Mouse (Mus musculus): ENCODE results near the gene Stard8.

The Stard8 gene

GRCm38 (mm10) chrX:99003046-99003445 lies at the start of gene Stard8:
Stard8 (plus strand) TSS chrX:99003248.
- in situ Hi-C loops (cut with MboI; ENCODE audit: low pct_unique_long_range_greater_than_20kb in 1 of 2, low sequenced_read_pairs in 2 of 2, unreplicated experiment in 1 of 2) = no loop called here

GRCm38 (mm10) chrX:98953941-98954340 lies 49.1 kb upstream of the Stard8 start:
- in situ Hi-C loops (cut with MboI; ENCODE audit: low pct_unique_long_range_greater_than_20kb in 1 of 2, low sequenced_read_pairs in 2 of 2, unreplicated experiment in 1 of 2) = no loop called here

GRCm38 (mm10) chrX:98958287-98958686 lies 44.8 kb upstream of the Stard8 start:
- in situ Hi-C loops (cut with MboI; ENCODE audit: low pct_unique_long_range_greater_than_20kb in 1 of 2, low sequenced_read_pairs in 2 of 2, unreplicated experiment in 1 of 2) = no loop called here

DNA sequence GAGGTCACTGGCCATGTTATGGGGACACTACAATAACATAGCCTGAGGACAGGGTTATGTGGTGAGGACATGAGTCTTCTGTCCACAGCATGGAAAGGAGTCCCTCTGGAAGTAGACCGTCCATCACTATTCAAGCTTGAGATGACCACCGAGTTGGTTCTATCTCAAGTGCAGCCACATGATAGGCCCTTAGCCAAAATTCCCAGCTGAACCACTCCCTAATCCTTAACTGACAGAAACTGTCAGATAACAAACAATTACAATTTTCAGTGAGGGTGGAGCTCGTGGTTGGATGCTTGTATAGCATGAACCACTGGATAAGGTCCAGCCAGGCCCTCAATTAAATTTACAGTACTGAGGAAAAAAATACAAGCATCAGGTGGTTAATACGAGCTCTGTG lies 44.0 kb upstream of the Stard8 start:
- in situ Hi-C loops (cut with MboI; ENCODE audit: low pct_unique_long_range_greater_than_20kb in 1 of 2, low sequenced_read_pairs in 2 of 2, unreplicated experiment in 1 of 2) = no loop called here

DNA sequence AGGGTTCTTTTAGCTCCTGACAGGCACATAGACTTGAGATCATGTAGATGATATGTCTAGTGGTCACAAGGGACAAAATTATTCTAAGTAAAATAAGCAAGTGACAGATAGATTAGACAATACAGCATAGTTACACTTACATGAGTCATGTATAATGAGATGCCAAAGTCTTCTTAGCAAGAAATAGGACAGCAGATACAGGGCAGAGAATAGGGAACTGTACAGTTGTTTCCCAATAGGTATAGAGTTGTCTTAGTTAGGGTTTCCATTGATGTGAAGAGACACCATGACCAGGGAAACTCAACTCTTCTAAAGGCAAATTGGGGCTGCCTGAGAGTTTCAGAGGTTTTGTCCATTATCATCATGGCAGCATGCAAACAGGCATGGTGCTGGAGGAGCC lies 39.3 kb upstream of the Stard8 start:
- in situ Hi-C loops (cut with MboI; ENCODE audit: low pct_unique_long_range_greater_than_20kb in 1 of 2, low sequenced_read_pairs in 2 of 2, unreplicated experiment in 1 of 2) = no loop called here

GRCm38 (mm10) chrX:98964513-98964912 lies 38.5 kb upstream of the Stard8 start:
- in situ Hi-C loops (cut with MboI; ENCODE audit: low pct_unique_long_range_greater_than_20kb in 1 of 2, low sequenced_read_pairs in 2 of 2, unreplicated experiment in 1 of 2) = no loop called here

GRCm38 (mm10) chrX:98986611-98987010 lies 16.4 kb upstream of the Stard8 start:
- in situ Hi-C loops (cut with MboI; ENCODE audit: low pct_unique_long_range_greater_than_20kb in 1 of 2, low sequenced_read_pairs in 2 of 2, unreplicated experiment in 1 of 2) = loop anchor here in 1 of 2 experiments (10.0 kb wide), 1 partner anchor 88 kb away; no protein-coding TSS in a partner anchor

GRCm38 (mm10) chrX:98989574-98989973 lies 13.5 kb upstream of the Stard8 start:
- in situ Hi-C loops (cut with MboI; ENCODE audit: low pct_unique_long_range_greater_than_20kb in 1 of 2, low sequenced_read_pairs in 2 of 2, unreplicated experiment in 1 of 2) = loop anchor here in 1 of 2 experiments (10.0 kb wide), 1 partner anchor 85 kb away; no protein-coding TSS in a partner anchor

GRCm38 (mm10) chrX:99002065-99002464 lies 983 bp upstream of the Stard8 start:
- in situ Hi-C loops (cut with MboI; ENCODE audit: low pct_unique_long_range_greater_than_20kb in 1 of 2, low sequenced_read_pairs in 2 of 2, unreplicated experiment in 1 of 2) = no loop called here

DNA sequence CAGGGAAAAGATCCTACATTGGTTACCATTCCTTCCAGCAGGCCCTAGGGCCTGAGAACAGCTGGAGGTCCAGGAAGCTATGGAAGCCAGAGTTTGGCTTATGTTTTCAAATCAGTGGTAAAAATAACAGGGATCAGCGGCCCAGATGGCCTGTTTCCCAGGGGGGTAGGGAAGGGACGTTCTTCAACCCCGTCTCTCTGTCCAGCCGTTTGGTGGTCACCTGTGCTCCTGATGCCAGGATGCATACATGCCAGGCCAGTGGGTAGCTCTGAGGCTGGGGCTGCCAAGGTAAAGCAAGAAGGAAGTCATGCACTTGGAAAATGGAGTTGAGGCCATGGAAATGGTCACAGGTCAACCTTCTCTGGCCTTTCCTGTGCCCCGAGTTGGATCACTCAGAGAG lies 7.5 kb downstream of the Stard8 start:
- in situ Hi-C loops (cut with MboI; ENCODE audit: low pct_unique_long_range_greater_than_20kb in 1 of 2, low sequenced_read_pairs in 2 of 2, unreplicated experiment in 1 of 2) = no loop called here

DNA sequence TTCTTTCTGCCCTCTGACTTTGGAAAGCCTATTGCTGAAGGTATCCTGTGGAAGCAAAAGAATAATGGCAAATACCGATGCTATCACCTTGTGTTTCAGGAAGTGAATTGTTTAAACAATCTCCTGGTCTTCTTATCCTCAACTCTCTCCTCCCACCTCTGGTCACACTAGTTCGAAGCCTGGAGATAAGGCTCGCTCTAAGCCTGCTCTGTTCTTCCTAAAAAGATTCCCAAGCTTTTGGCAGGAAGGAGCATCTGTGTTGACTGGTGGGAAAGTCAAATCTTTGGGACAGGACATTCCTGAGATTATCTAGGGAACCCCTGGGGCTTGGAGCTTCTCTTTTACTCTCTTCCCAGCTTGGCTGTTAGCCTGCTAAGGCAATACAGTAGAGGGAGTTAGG lies 8.2 kb downstream of the Stard8 start:
- in situ Hi-C loops (cut with MboI; ENCODE audit: low pct_unique_long_range_greater_than_20kb in 1 of 2, low sequenced_read_pairs in 2 of 2, unreplicated experiment in 1 of 2) = no loop called here

- in situ Hi-C loops (cut with MboI; ENCODE audit: low pct_unique_long_range_greater_than_20kb in 1 of 2, low sequenced_read_pairs in 2 of 2, unreplicated experiment in 1 of 2) = no loop called here
These were observed 9.4 kb downstream of the Stard8 start for GRCm38 (mm10) chrX:99012486-99012885.

- in situ Hi-C loops (cut with MboI; ENCODE audit: low pct_unique_long_range_greater_than_20kb in 1 of 2, low sequenced_read_pairs in 2 of 2, unreplicated experiment in 1 of 2) = no loop called here
These were observed 12.7 kb downstream of the Stard8 start for GRCm38 (mm10) chrX:99015705-99016104.

DNA sequence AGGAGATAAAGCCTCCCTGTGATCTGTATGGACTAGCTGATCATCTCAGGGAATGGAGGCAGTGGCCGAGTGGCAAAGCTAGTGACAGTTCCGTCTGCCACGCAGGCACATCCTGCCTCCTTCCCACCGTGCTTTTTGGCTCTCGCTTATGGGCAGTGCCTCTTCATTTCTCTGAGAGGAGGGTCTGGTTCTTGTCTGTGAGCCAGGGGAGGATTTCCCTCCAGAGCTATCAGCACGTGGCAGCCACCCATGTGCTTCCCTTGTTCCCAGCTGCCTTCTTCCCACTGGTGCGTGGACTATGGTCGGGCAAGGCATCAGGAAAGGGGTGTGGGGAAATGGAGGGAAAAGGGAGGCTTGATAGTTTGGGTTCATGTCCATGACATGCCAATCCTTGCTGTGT lies 13.9 kb downstream of the Stard8 start:
- in situ Hi-C loops (cut with MboI; ENCODE audit: low pct_unique_long_range_greater_than_20kb in 1 of 2, low sequenced_read_pairs in 2 of 2, unreplicated experiment in 1 of 2) = no loop called here

GRCm38 (mm10) chrX:99017874-99018273 lies 14.8 kb downstream of the Stard8 start:
- in situ Hi-C loops (cut with MboI; ENCODE audit: low pct_unique_long_range_greater_than_20kb in 1 of 2, low sequenced_read_pairs in 2 of 2, unreplicated experiment in 1 of 2) = no loop called here

GRCm38 (mm10) chrX:99019303-99019702 lies 16.3 kb downstream of the Stard8 start:
- in situ Hi-C loops (cut with MboI; ENCODE audit: low pct_unique_long_range_greater_than_20kb in 1 of 2, low sequenced_read_pairs in 2 of 2, unreplicated experiment in 1 of 2) = no loop called here

GRCm38 (mm10) chrX:99020215-99020614 lies 17.2 kb downstream of the Stard8 start:
- in situ Hi-C loops (cut with MboI; ENCODE audit: low pct_unique_long_range_greater_than_20kb in 1 of 2, low sequenced_read_pairs in 2 of 2, unreplicated experiment in 1 of 2) = no loop called here

GRCm38 (mm10) chrX:99021593-99021992 lies 18.5 kb downstream of the Stard8 start:
- in situ Hi-C loops (cut with MboI; ENCODE audit: low pct_unique_long_range_greater_than_20kb in 1 of 2, low sequenced_read_pairs in 2 of 2, unreplicated experiment in 1 of 2) = no loop called here

DNA sequence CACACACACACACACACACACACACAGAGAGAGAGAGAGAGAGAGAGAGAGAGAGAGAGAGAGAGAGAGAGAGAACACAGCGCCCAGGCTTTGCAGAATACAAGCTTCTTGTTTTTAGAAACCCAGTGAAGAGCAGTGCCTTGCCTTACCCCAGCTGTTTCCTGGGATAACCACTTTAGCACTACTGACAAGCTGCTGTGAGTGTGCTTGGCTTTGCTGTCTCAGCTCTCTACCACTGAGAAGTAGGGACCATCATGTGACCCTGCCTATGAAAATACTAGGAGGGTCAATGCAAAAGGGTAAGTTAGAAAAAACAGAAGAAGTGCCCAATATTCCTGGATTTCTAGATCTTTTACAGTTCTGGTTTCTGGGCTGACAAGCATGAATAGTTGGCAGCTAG lies 20.9 kb downstream of the Stard8 start:
- in situ Hi-C loops (cut with MboI; ENCODE audit: low pct_unique_long_range_greater_than_20kb in 1 of 2, low sequenced_read_pairs in 2 of 2, unreplicated experiment in 1 of 2) = no loop called here

GRCm38 (mm10) chrX:99035407-99035806 lies 32.4 kb downstream of the Stard8 start:
- in situ Hi-C loops (cut with MboI; ENCODE audit: low pct_unique_long_range_greater_than_20kb in 1 of 2, low sequenced_read_pairs in 2 of 2, unreplicated experiment in 1 of 2) = no loop called here

DNA sequence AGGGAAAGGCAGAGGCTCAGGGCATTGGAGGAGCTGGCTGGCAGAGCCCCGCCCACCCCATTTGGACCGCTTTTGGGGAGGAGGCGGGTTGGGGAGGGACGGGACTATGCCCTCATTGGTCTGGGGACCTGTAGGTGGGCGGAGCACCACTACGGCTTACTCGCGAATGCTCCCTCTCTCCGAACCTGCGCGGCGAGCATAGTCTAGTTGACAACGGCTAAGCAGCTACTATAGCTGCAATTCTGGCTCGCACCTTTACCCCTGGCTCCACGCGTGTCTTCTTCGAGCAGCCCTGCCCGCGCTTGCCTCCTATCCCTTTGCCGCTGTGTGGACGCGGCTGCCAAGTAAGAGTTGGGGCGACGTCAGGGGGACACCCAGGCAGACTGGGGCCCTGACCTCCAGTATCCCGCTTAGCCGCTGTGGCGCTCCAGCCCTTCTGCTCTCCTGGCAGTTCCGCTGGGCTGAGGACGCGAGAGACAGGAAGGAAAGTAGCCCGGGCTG lies 39.5 kb downstream of the Stard8 start:
- in situ Hi-C loops (cut with MboI; ENCODE audit: low pct_unique_long_range_greater_than_20kb in 1 of 2, low sequenced_read_pairs in 2 of 2, unreplicated experiment in 1 of 2) = no loop called here
